Mouse (Mus musculus): Measurements from ENCODE around the gene Dlx6. TPM values are rescaled to one million over a fixed set of nuclear protein-coding genes. Genes with fewer than 3 reads are reported as not detected.
A peak's percentile ranks its signal among the peaks of the same experiment; 100 is the strongest.

The Dlx6 gene
- not detected in 2 replicates for polyA plus RNA-seq (2014; fragmentation: Nextera tagmentation; extraction: Ambion mirVana)

GRCm38 (mm10) chr6:6863160-6863870, at the start of gene Dlx6:
Dlx6 (plus strand) TSS chr6:6863334.
- peak; percentile 76 for ATAC-seq (ENCODE audit: low FRiP score)
- no peak for DNase-seq (ENCODE audit: low spot score)
- H3K27me3 ChIP-seq (ENCODE audit: control insufficient read depth, insufficient read depth, low read length), result peaks cover 95% of the 10 kb centered on the region
- H3K36me3 ChIP-seq (replicated peaks; ENCODE audit: control insufficient read depth, insufficient read depth), result no peaks in the 10 kb centered on the region
- peak within 1 kb of the TSS; percentile 56 for H3K4me2 ChIP-seq (replicated peaks)
- H3K4me3 ChIP-seq (replicated peaks; ENCODE audit: low read length), result peak within 1 kb of the TSS; percentile 30
- H3K4me1 ChIP-seq (replicated peaks; ENCODE audit: control insufficient read depth, insufficient read depth, low read length), result peaks cover 16% of the 10 kb centered on the region; the same call in 1 of the 2 replicates
- 0 out of 2 replicates have a peak within 1 kb of the TSS, but pooled peaks have one; percentile 5 for H3K9ac ChIP-seq
- no peak within 1 kb of the TSS for H3K27ac ChIP-seq
- under 1% methylated on average over 42 of the region's 52 CpGs for WGBS
- H3K9me3 ChIP-seq (ENCODE audit: control insufficient read depth, low read length), result no peaks in the 10 kb centered on the region

DNA sequence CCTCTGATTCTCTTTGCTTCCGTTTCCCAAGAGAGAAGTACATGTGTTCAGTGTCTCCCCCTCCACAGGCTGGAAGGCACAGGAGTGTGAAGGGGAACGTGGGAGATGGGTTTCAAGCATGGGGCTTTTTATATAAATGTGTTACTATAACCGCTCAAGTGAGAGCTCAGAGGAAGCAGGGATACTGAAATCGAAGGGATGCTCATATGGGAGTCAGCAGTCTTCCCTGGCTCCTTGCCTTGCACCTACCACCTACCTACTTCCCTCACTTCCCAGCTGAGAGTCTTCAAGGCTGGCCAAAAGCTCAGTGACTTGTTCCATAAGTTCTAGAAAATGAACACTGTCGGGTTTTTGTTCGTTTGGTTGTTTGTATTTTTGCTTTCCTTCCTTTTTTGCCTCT, 46.3 kb upstream of the Dlx6 start:
- Histone ChIP-seq H3K4me1 (replicated peaks; ENCODE audit: control insufficient read depth, insufficient read depth, low read length) (peaks cover 6% of the 10 kb centered on the region), H3K4me2 (replicated peaks) (no peak overlapping the region), H3K9ac (no peak overlapping the region), H3K9me3 (ENCODE audit: control insufficient read depth, low read length) (no peaks in the 10 kb centered on the region), H3K27me3 (ENCODE audit: control insufficient read depth, insufficient read depth, low read length) (no peaks in the 10 kb centered on the region), H3K36me3 (replicated peaks; ENCODE audit: control insufficient read depth, insufficient read depth) (no peaks in the 10 kb centered on the region), H3K27ac (no peak overlapping the region), H3K4me3 (replicated peaks; ENCODE audit: low read length) (no peak overlapping the region)
- 86% methylated on average over 6 of the region's 6 CpGs for WGBS
- ATAC-seq (ENCODE audit: low FRiP score), result no peak
- no peak for DNase-seq (ENCODE audit: low spot score)

- WGBS, result 50% methylated on average over 8 of the region's 9 CpGs
- peaks cover 6% of the 10 kb centered on the region for H3K4me1 ChIP-seq (replicated peaks; ENCODE audit: control insufficient read depth, insufficient read depth, low read length)
- no peak overlapping the region for H3K9ac ChIP-seq
Observed at GRCm38 (mm10) chr6:6818036-6818788, 44.9 kb upstream of the Dlx6 start.

GRCm38 (mm10) chr6:6819134-6819533, 44.0 kb upstream of the Dlx6 start:
- 0 out of 2 replicates have a peak overlapping the region, but pooled peaks have one; percentile 8 for H3K4me3 ChIP-seq (replicated peaks; ENCODE audit: low read length)
- ATAC-seq (ENCODE audit: low FRiP score) (no peak), DNase-seq (ENCODE audit: low spot score) (no peak)
- no peaks in the 10 kb centered on the region for H3K27me3 ChIP-seq (ENCODE audit: control insufficient read depth, insufficient read depth, low read length)
- peak overlapping the region; percentile 36 for H3K4me2 ChIP-seq (replicated peaks)
- no peak overlapping the region; the same call in 1 of the 2 replicates for H3K27ac ChIP-seq
- no peak overlapping the region; the same call in 1 of the 2 replicates for H3K9ac ChIP-seq
- H3K36me3 ChIP-seq (replicated peaks; ENCODE audit: control insufficient read depth, insufficient read depth), result no peaks in the 10 kb centered on the region
- WGBS, result 18% methylated on average over 7 of the region's 7 CpGs
- no peaks in the 10 kb centered on the region for H3K9me3 ChIP-seq (ENCODE audit: control insufficient read depth, low read length)
- H3K4me1 ChIP-seq (replicated peaks; ENCODE audit: control insufficient read depth, insufficient read depth, low read length), result peaks cover 6% of the 10 kb centered on the region

More at GRCm38 (mm10) chr6:6818036-6818788, 44.9 kb upstream of the Dlx6 start:
- no peak overlapping the region for H3K4me3 ChIP-seq (replicated peaks; ENCODE audit: low read length)
- H3K4me2 ChIP-seq (replicated peaks), result no peak overlapping the region
- H3K36me3 ChIP-seq (replicated peaks; ENCODE audit: control insufficient read depth, insufficient read depth), result no peaks in the 10 kb centered on the region
- H3K9me3 ChIP-seq (ENCODE audit: control insufficient read depth, low read length), result no peaks in the 10 kb centered on the region
- DNase-seq (ENCODE audit: low spot score), result no peak
- no peaks in the 10 kb centered on the region for H3K27me3 ChIP-seq (ENCODE audit: control insufficient read depth, insufficient read depth, low read length)
- no peak overlapping the region for H3K27ac ChIP-seq
- ATAC-seq (ENCODE audit: low FRiP score), result peak; percentile 71

- H3K36me3 ChIP-seq (replicated peaks; ENCODE audit: control insufficient read depth, insufficient read depth), result no peaks in the 10 kb centered on the region
- no peak overlapping the region for H3K4me2 ChIP-seq (replicated peaks)
- DNase-seq (ENCODE audit: low spot score) (no peak), ATAC-seq (ENCODE audit: low FRiP score) (no peak)
- H3K9me3 ChIP-seq (ENCODE audit: control insufficient read depth, low read length), result no peaks in the 10 kb centered on the region
- H3K9ac ChIP-seq, result no peak overlapping the region
- H3K4me3 ChIP-seq (replicated peaks; ENCODE audit: low read length), result no peak overlapping the region
- no peaks in the 10 kb centered on the region for H3K4me1 ChIP-seq (replicated peaks; ENCODE audit: control insufficient read depth, insufficient read depth, low read length)
- H3K27me3 ChIP-seq (ENCODE audit: control insufficient read depth, insufficient read depth, low read length), result no peaks in the 10 kb centered on the region
- H3K27ac ChIP-seq, result no peak overlapping the region
Observed at GRCm38 (mm10) chr6:6825313-6825712, 37.8 kb upstream of the Dlx6 start.

- no peaks in the 10 kb centered on the region for H3K9me3 ChIP-seq (ENCODE audit: control insufficient read depth, low read length)
- DNase-seq (ENCODE audit: low spot score) (no peak), ATAC-seq (ENCODE audit: low FRiP score) (no peak)
- no peak overlapping the region for H3K9ac ChIP-seq
- no peak overlapping the region for H3K27ac ChIP-seq
- no peaks in the 10 kb centered on the region for H3K27me3 ChIP-seq (ENCODE audit: control insufficient read depth, insufficient read depth, low read length)
- no peaks in the 10 kb centered on the region for H3K36me3 ChIP-seq (replicated peaks; ENCODE audit: control insufficient read depth, insufficient read depth)
- H3K4me2 ChIP-seq (replicated peaks), result no peak overlapping the region
- WGBS, result 100% methylated on average over 1 of the region's 1 CpGs
- H3K4me1 ChIP-seq (replicated peaks; ENCODE audit: control insufficient read depth, insufficient read depth, low read length), result no peaks in the 10 kb centered on the region
- H3K4me3 ChIP-seq (replicated peaks; ENCODE audit: low read length), result no peak overlapping the region
Observed at GRCm38 (mm10) chr6:6826861-6827260, 36.3 kb upstream of the Dlx6 start.

DNA sequence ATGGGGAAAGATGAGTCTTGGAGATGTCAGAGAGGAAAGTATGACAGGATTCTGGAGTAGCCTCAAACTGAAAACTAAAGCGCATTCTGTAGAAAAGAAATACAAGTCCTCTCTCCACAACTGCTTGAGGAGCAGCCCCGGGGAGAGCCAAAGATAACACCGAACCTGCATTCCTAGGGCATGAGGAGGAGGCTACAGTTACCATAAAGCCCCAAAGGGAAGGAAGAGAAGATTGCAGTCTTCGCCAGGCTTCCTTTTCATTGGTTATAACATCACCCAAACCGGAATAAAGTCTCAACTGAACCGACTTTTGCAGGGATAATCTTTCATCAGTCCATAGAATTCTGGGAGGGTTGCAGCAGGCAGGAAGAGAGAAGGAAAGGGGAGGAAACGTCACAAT, 32.7 kb upstream of the Dlx6 start:
- 71% methylated on average over 7 of the region's 7 CpGs for WGBS
- no peaks in the 10 kb centered on the region for H3K4me1 ChIP-seq (replicated peaks; ENCODE audit: control insufficient read depth, insufficient read depth, low read length)
- H3K27me3 ChIP-seq (ENCODE audit: control insufficient read depth, insufficient read depth, low read length), result no peaks in the 10 kb centered on the region
- H3K4me3 ChIP-seq (replicated peaks; ENCODE audit: low read length), result no peak overlapping the region
- no peak overlapping the region for H3K27ac ChIP-seq
- DNase-seq (ENCODE audit: low spot score) (no peak), ATAC-seq (ENCODE audit: low FRiP score) (no peak)
- H3K4me2 ChIP-seq (replicated peaks), result no peak overlapping the region
- no peak overlapping the region for H3K9ac ChIP-seq
- H3K9me3 ChIP-seq (ENCODE audit: control insufficient read depth, low read length), result no peaks in the 10 kb centered on the region
- no peaks in the 10 kb centered on the region for H3K36me3 ChIP-seq (replicated peaks; ENCODE audit: control insufficient read depth, insufficient read depth)

DNA sequence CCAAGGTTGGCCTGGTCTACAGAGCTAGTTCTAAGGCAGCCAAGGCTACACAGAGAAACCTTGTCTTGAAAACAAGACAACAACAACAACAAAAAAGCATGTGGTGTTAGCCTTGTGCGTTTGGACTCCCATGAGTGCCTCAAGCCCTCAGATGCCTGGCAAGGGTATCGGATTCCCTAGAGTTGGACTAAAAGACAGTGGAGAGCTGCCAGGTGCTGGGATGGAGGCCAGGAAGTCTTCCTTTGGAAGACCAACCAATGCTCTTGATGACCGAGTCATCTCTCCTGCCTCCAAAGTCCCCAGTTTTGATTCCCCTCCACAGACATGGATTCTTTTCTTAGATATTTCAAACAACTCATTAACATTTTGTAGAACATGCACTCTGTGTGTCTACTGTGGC, 29.8 kb upstream of the Dlx6 start:
- Histone ChIP-seq H3K27ac (no peak overlapping the region), H3K9me3 (ENCODE audit: control insufficient read depth, low read length) (no peaks in the 10 kb centered on the region), H3K27me3 (ENCODE audit: control insufficient read depth, insufficient read depth, low read length) (no peaks in the 10 kb centered on the region), H3K9ac (no peak overlapping the region), H3K4me3 (replicated peaks; ENCODE audit: low read length) (no peak overlapping the region), H3K36me3 (replicated peaks; ENCODE audit: control insufficient read depth, insufficient read depth) (no peaks in the 10 kb centered on the region), H3K4me1 (replicated peaks; ENCODE audit: control insufficient read depth, insufficient read depth, low read length) (no peaks in the 10 kb centered on the region), H3K4me2 (replicated peaks) (no peak overlapping the region)
- ATAC-seq (ENCODE audit: low FRiP score) (no peak), DNase-seq (ENCODE audit: low spot score) (no peak)
- WGBS, result 87% methylated on average over 3 of the region's 3 CpGs

DNA sequence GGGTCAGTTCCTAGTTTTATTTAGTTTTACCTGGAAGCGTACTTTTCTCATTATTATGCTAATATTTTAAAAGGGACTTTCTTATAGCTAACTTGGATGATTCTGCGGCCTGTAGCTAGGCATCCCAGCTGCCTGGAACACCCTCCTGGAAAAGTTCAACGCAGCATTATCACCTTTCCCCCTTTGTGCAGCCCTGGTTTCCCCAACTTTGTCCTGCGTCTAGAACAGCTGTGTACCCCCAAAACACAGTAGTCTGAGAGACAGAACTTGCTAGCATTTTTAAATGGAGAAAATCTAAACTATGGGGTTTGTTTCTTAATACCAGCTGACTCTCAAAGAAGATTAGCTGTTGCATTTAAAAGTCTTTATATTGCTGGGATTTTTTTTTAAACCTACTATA, 14.6 kb upstream of the Dlx6 start:
- Histone ChIP-seq H3K36me3 (replicated peaks; ENCODE audit: control insufficient read depth, insufficient read depth) (no peaks in the 10 kb centered on the region), H3K27ac (no peak overlapping the region), H3K4me2 (replicated peaks) (no peak overlapping the region), H3K9me3 (ENCODE audit: control insufficient read depth, low read length) (no peaks in the 10 kb centered on the region), H3K4me3 (replicated peaks; ENCODE audit: low read length) (no peak overlapping the region), H3K9ac (no peak overlapping the region), H3K27me3 (ENCODE audit: control insufficient read depth, insufficient read depth, low read length) (peaks cover 92% of the 10 kb centered on the region), H3K4me1 (replicated peaks; ENCODE audit: control insufficient read depth, insufficient read depth, low read length) (no peaks in the 10 kb centered on the region)
- no peak for DNase-seq (ENCODE audit: low spot score)
- no peak for ATAC-seq (ENCODE audit: low FRiP score)
- WGBS, result 9% methylated on average over 4 of the region's 4 CpGs
